Comparison of ENCODE assay signal across 15 mouse cellular contexts in genomic region chr7:45024281-45025248, GRCm38 (mm10). TPM values are rescaled to one million over a fixed set of nuclear protein-coding genes. Genes with fewer than 3 reads are reported as not detected.
DNase-seq lines count a peak whose midpoint lies in the region; ATAC-seq and TF ChIP-seq lines count a peak whose summit lies in the region.
"Had no signal": no experiment of that assay in that cellular context is flagged by ENCODE, and none has a peak within 500 bp of the region (broad histone marks: within the 10 kb centered on the region; RNA-seq: fewer than 3 reads in every experiment).

No protein-coding gene starts in this region.

- TF ChIP-seq POLR2A in liver, adult 2 months (IDR thresholded peaks at IDR 0.05; ENCODE audit: extremely low read depth, insufficient read depth, low read length): no peak

- H3K27ac ChIP-seq in forebrain, embryonic 13.5 days: 0 out of 2 replicates have a peak overlapping the region, but pooled peaks have one; percentile 4
- no peak overlapping the region for H3K27ac ChIP-seq in forebrain, embryonic 10.5 days
- H3K27ac ChIP-seq in liver, adult 2 months (replicated peaks; ENCODE audit: insufficient read depth, low read depth, low read length): no peak overlapping the region
- no peak overlapping the region for H3K27ac ChIP-seq in liver, postnatal 0 days (ENCODE audit: low read depth)
- no peak overlapping the region for H3K27ac ChIP-seq in intestine, embryonic 16.5 days (ENCODE audit: low read length)

- no peak overlapping the region for H3K4me2 ChIP-seq in forebrain, embryonic 13.5 days
- H3K4me2 ChIP-seq in liver, postnatal 0 days (ENCODE audit: low read depth, low read length): no peak overlapping the region
- no peak overlapping the region for H3K4me2 ChIP-seq in intestine, embryonic 16.5 days (ENCODE audit: low read depth, low read length)
- H3K4me2 ChIP-seq: limb, embryonic 15.5 days; stomach, embryonic 15.5 days had no signal

- no peak overlapping the region for H3K4me3 ChIP-seq in forebrain, embryonic 13.5 days
- H3K4me3 ChIP-seq in forebrain, embryonic 10.5 days: no peak overlapping the region
- no peak overlapping the region for H3K4me3 ChIP-seq in liver, adult 2 months (ENCODE audit: insufficient read depth, low read depth, low read length)
- H3K4me3 ChIP-seq in liver, postnatal 0 days (ENCODE audit: low read depth, low read length): no peak overlapping the region
- no peak overlapping the region for H3K4me3 ChIP-seq in intestine, embryonic 16.5 days (ENCODE audit: low read length)
- H3K4me3 ChIP-seq: erythroblast, embryonic 14.5 days; limb, embryonic 15.5 days; stomach, embryonic 15.5 days had no signal

- no peak for TF ChIP-seq EP300 in liver, postnatal 0 days (IDR thresholded peaks at IDR 0.05; ENCODE audit: low read depth)

- H3K9ac ChIP-seq in forebrain, embryonic 13.5 days: no peak overlapping the region
- H3K9ac ChIP-seq in liver, adult 2 months (ENCODE audit: low read depth, low read length): no peak overlapping the region
- no peak overlapping the region for H3K9ac ChIP-seq in liver, postnatal 0 days (replicated peaks)
- H3K9ac ChIP-seq in intestine, embryonic 16.5 days (ENCODE audit: low read depth, low read length): no peak overlapping the region
- H3K9ac ChIP-seq: limb, embryonic 15.5 days; stomach, embryonic 15.5 days had no signal

- TF ChIP-seq CTCF in liver, adult 2 months (IDR thresholded peaks at IDR 0.05; ENCODE audit: low read depth, low read length): no peak
- TF ChIP-seq CTCF in liver, postnatal 0 days (IDR thresholded peaks at IDR 0.05; ENCODE audit: low read depth): no peak

- no peaks in the 10 kb centered on the region for H3K9me3 ChIP-seq in forebrain, embryonic 13.5 days (replicated peaks)
- no peaks in the 10 kb centered on the region for H3K9me3 ChIP-seq in forebrain, embryonic 10.5 days
- no peaks in the 10 kb centered on the region for H3K9me3 ChIP-seq in liver, postnatal 0 days (ENCODE audit: low read length)
- H3K9me3 ChIP-seq in intestine, embryonic 16.5 days (ENCODE audit: control insufficient read depth, low read length): no peaks in the 10 kb centered on the region
- H3K9me3 ChIP-seq: limb, embryonic 15.5 days; stomach, embryonic 15.5 days had no signal

- no peaks in the 10 kb centered on the region for H3K79me2 ChIP-seq in liver, adult 2 months (ENCODE audit: control insufficient read depth, insufficient read depth, low read length)

- H3K27me3 ChIP-seq in forebrain, embryonic 13.5 days: peaks cover 9% of the 10 kb centered on the region
- H3K27me3 ChIP-seq in forebrain, embryonic 10.5 days (ENCODE audit: poor library complexity, severe bottlenecking): peaks cover 12% of the 10 kb centered on the region
- no peaks in the 10 kb centered on the region for H3K27me3 ChIP-seq in liver, adult 2 months (ENCODE audit: control insufficient read depth, insufficient read depth, low read length)
- H3K27me3 ChIP-seq in liver, postnatal 0 days (ENCODE audit: insufficient read depth, low read length): no peaks in the 10 kb centered on the region
- H3K27me3 ChIP-seq in intestine, embryonic 16.5 days (replicated peaks; ENCODE audit: control insufficient read depth, insufficient read depth, low read length): no peaks in the 10 kb centered on the region
- H3K27me3 ChIP-seq: limb, embryonic 15.5 days; stomach, embryonic 15.5 days had no signal

- ATAC-seq in forebrain, embryonic 13.5 days: no peak
- no peak for ATAC-seq in liver, postnatal 0 days
- peak; percentile 16; the same call in 1 of the 2 replicates for ATAC-seq in intestine, embryonic 16.5 days

- peaks cover 32% of the 10 kb centered on the region for H3K36me3 ChIP-seq in forebrain, embryonic 13.5 days (ENCODE audit: poor library complexity, severe bottlenecking)
- H3K36me3 ChIP-seq in forebrain, embryonic 10.5 days (replicated peaks): peaks cover 34% of the 10 kb centered on the region
- peaks cover 2% of the 10 kb centered on the region; the same call in 1 of the 2 replicates for H3K36me3 ChIP-seq in liver, adult 2 months (ENCODE audit: control insufficient read depth, insufficient read depth, low read length)
- peaks cover 17% of the 10 kb centered on the region for H3K36me3 ChIP-seq in liver, postnatal 0 days (replicated peaks; ENCODE audit: insufficient read depth, low read length)
- H3K36me3 ChIP-seq in intestine, embryonic 16.5 days (ENCODE audit: control insufficient read depth, insufficient read depth, low read length): peaks cover 14% of the 10 kb centered on the region

- 89% methylated on average over 15 of the region's 15 CpGs for WGBS in forebrain, embryonic 13.5 days
- WGBS in forebrain, embryonic 10.5 days: 90% methylated on average over 15 of the region's 15 CpGs
- 73% methylated on average over 15 of the region's 15 CpGs for WGBS in liver, adult 2 months
- 74% methylated on average over 15 of the region's 15 CpGs for WGBS in liver, postnatal 0 days (ENCODE audit: insufficient replicate concordance)
- 83% methylated on average over 15 of the region's 15 CpGs for WGBS in intestine, embryonic 16.5 days

- H3K4me1 ChIP-seq in forebrain, embryonic 13.5 days: no peaks in the 10 kb centered on the region
- H3K4me1 ChIP-seq in forebrain, embryonic 10.5 days: peaks cover 10% of the 10 kb centered on the region
- H3K4me1 ChIP-seq in liver, adult 2 months (ENCODE audit: control insufficient read depth, insufficient read depth, low read length): peaks cover 7% of the 10 kb centered on the region
- peaks cover 3% of the 10 kb centered on the region; the same call in 1 of the 2 replicates for H3K4me1 ChIP-seq in liver, postnatal 0 days (ENCODE audit: insufficient read depth)
- no peaks in the 10 kb centered on the region for H3K4me1 ChIP-seq in intestine, embryonic 16.5 days (ENCODE audit: control insufficient read depth, insufficient read depth, low read length)

- no peak for DNase-seq in forebrain, embryonic 10.5 days (ENCODE audit: extremely low spot score, low spot score)
- DNase-seq in liver, adult 2 months (ENCODE audit: extremely low read depth, low read depth, low spot score): peak; percentile 66
- DNase-seq in liver, postnatal 0 days: no peak
- DNase-seq in NIH3T3 (ENCODE audit: low read depth): peak; percentile 37
- no peak for DNase-seq in urinary bladder, postnatal 14 days (ENCODE audit: low spot score)
- no peak for DNase-seq in lung, adult 18-20 months
- DNase-seq: adrenal gland, postnatal 14 days; gastrocnemius, postnatal 25 days; lung, postnatal 4 days; thymus, postnatal 25 days had no signal

RNA-seq across cellular contexts. Expression of gene Rras, which starts 6.8 kb away (rescaled TPM):
- polyA plus RNA-seq in forebrain, embryonic 13.5 days (2015; fragmentation: Nextera tagmentation; extraction: Ambion mirVana): 9.4 and 10.2 TPM in 2 replicates
- polyA plus RNA-seq in forebrain, embryonic 10.5 days (2016; fragmentation: Nextera tagmentation; extraction: Ambion mirVana): 15.0 and 16.8 TPM in 2 replicates
- total RNA-seq in liver, adult 2 months (2014; rRNA removed): 8.9 and 13.9 TPM in 2 replicates
- 53.4 and 54.9 TPM in 2 replicates for polyA plus RNA-seq in liver, adult 2 months (2012; rRNA removed)
- polyA plus RNA-seq in liver, postnatal 0 days (2015; fragmentation: Nextera tagmentation; extraction: Ambion mirVana): 25.4 and 31.4 TPM in 2 replicates
- 61.4 and 62.6 TPM in 2 replicates for polyA plus RNA-seq in intestine, embryonic 16.5 days (2015; fragmentation: Nextera tagmentation; extraction: Ambion mirVana)

RNA-seq across cellular contexts. Expression of gene Scaf1, which starts 8.4 kb away (rescaled TPM):
- 35.8 and 38.9 TPM in 2 replicates for polyA plus RNA-seq in forebrain, embryonic 13.5 days (2015; fragmentation: Nextera tagmentation; extraction: Ambion mirVana)
- 39.9 and 41.0 TPM in 2 replicates for polyA plus RNA-seq in forebrain, embryonic 10.5 days (2016; fragmentation: Nextera tagmentation; extraction: Ambion mirVana)
- total RNA-seq in liver, adult 2 months (2014; rRNA removed): 4.4 and 9.7 TPM in 2 replicates
- polyA plus RNA-seq in liver, adult 2 months (2012; rRNA removed): 25.7 and 31.8 TPM in 2 replicates
- 7.5 and 8.1 TPM in 2 replicates for polyA plus RNA-seq in liver, postnatal 0 days (2015; fragmentation: Nextera tagmentation; extraction: Ambion mirVana)
- polyA plus RNA-seq in intestine, embryonic 16.5 days (2015; fragmentation: Nextera tagmentation; extraction: Ambion mirVana): 20.1 and 23.2 TPM in 2 replicates

RNA-seq across cellular contexts. Expression of gene Bcl2l12, which starts 26.1 kb away (rescaled TPM):
- polyA plus RNA-seq in forebrain, embryonic 13.5 days (2015; fragmentation: Nextera tagmentation; extraction: Ambion mirVana): 40.5 and 45.6 TPM in 2 replicates
- 80.7 and 83.9 TPM in 2 replicates for polyA plus RNA-seq in forebrain, embryonic 10.5 days (2016; fragmentation: Nextera tagmentation; extraction: Ambion mirVana)
- total RNA-seq in liver, adult 2 months (2014; rRNA removed): 4.2 and 5.6 TPM in 2 replicates
- 13.3 and 14.5 TPM in 2 replicates for polyA plus RNA-seq in liver, adult 2 months (2012; rRNA removed)
- polyA plus RNA-seq in liver, postnatal 0 days (2015; fragmentation: Nextera tagmentation; extraction: Ambion mirVana): 11.7 and 13.1 TPM in 2 replicates
- polyA plus RNA-seq in intestine, embryonic 16.5 days (2015; fragmentation: Nextera tagmentation; extraction: Ambion mirVana): 33.0 and 36.9 TPM in 2 replicates

RNA-seq across cellular contexts. Expression of gene Irf3, which starts 27.1 kb away (rescaled TPM):
- 67.9 and 72.7 TPM in 2 replicates for polyA plus RNA-seq in forebrain, embryonic 13.5 days (2015; fragmentation: Nextera tagmentation; extraction: Ambion mirVana)
- 70.5 and 76.0 TPM in 2 replicates for polyA plus RNA-seq in forebrain, embryonic 10.5 days (2016; fragmentation: Nextera tagmentation; extraction: Ambion mirVana)
- total RNA-seq in liver, adult 2 months (2014; rRNA removed): 58.5 and 59.0 TPM in 2 replicates
- 82.0 and 101 TPM in 2 replicates for polyA plus RNA-seq in liver, adult 2 months (2012; rRNA removed)
- 35.9 and 38.0 TPM in 2 replicates for polyA plus RNA-seq in liver, postnatal 0 days (2015; fragmentation: Nextera tagmentation; extraction: Ambion mirVana)
- polyA plus RNA-seq in intestine, embryonic 16.5 days (2015; fragmentation: Nextera tagmentation; extraction: Ambion mirVana): 96.1 and 115 TPM in 2 replicates

RNA-seq across cellular contexts. Expression of gene Prr12, which starts 28.1 kb away (rescaled TPM):
- 14.9 and 17.2 TPM in 2 replicates for polyA plus RNA-seq in forebrain, embryonic 13.5 days (2015; fragmentation: Nextera tagmentation; extraction: Ambion mirVana)
- polyA plus RNA-seq in forebrain, embryonic 10.5 days (2016; fragmentation: Nextera tagmentation; extraction: Ambion mirVana): 11.9 and 12.7 TPM in 2 replicates
- 1.2 and 1.7 TPM in 2 replicates for total RNA-seq in liver, adult 2 months (2014; rRNA removed)
- 2.7 and 3.7 TPM in 2 replicates for polyA plus RNA-seq in liver, adult 2 months (2012; rRNA removed)
- 1.6 and 1.7 TPM in 2 replicates for polyA plus RNA-seq in liver, postnatal 0 days (2015; fragmentation: Nextera tagmentation; extraction: Ambion mirVana)
- polyA plus RNA-seq in intestine, embryonic 16.5 days (2015; fragmentation: Nextera tagmentation; extraction: Ambion mirVana): 6.3 and 6.4 TPM in 2 replicates

Comparison
In these comparisons a context has a peak if more than half of its experiments do, and no peak if none do; other contexts are left out.
1. DNase-seq: peak in liver, adult 2 months (single experiment) and NIH3T3 (single experiment); none in forebrain, embryonic 10.5 days (single experiment), liver, postnatal 0 days (single experiment), urinary bladder, postnatal 14 days (single experiment) and lung, adult 18-20 months (0 of 2).